Mouse (Mus musculus) ES-E14 (cell line): ENCODE data around the gene Lsm14a. TPM values are rescaled to one million over a fixed set of nuclear protein-coding genes. Genes with fewer than 3 reads are reported as not detected.

ENCODE experiments used
- DNase-seq: peaks from one replicate; pipeline ENCODE4 v3.0.0-alpha.2; 2013; ENCODE audit warnings: low read depth, low spot score
- H3K27ac ChIP-seq: 2 replicates; pipeline ENCODE4 v1.5.1; 2012; ENCODE audit warnings: low read depth, mild to moderate bottlenecking, low read length, moderate library complexity, mixed read lengths; ENCODE audit not compliant: poor library complexity, insufficient read depth, severe bottlenecking
- H3K36me3 ChIP-seq: 2 replicates; pipeline ENCODE4 v1.6.1; 2012; ENCODE audit warnings: mild to moderate bottlenecking, low read length, moderate library complexity, mixed read lengths; ENCODE audit not compliant: control insufficient read depth, poor library complexity, insufficient read depth, severe bottlenecking
- H3K4me1 ChIP-seq, 2 experiments: fragments of 150-350 bp in 1 of 2; sonication (generic) in 1 of 2; 2 replicates each; pipeline ENCODE4 v1.6.1; 2012; ENCODE audit warnings: low read length in 2 of 2, mild to moderate bottlenecking in 1 of 2, mixed read lengths in 1 of 2; ENCODE audit not compliant: control insufficient read depth in 2 of 2, insufficient read depth in 2 of 2, poor library complexity in 1 of 2
- H3K4me3 ChIP-seq, 2 experiments: fragments of 150-350 bp in 1 of 2; sonication (generic) in 1 of 2; 2 replicates each; pipeline ENCODE4 v1.5.1; 2012; ENCODE audit warnings: low read length in 2 of 2, low read depth in 1 of 2, mild to moderate bottlenecking in 1 of 2, mixed read lengths in 1 of 2; ENCODE audit not compliant: insufficient read depth in 1 of 2, poor library complexity in 1 of 2, severe bottlenecking in 1 of 2
- H3K9ac ChIP-seq: 2 replicates; pipeline ENCODE4 v1.6.1; 2012; ENCODE audit warnings: low read depth, mild to moderate bottlenecking, low read length, mixed read lengths; ENCODE audit not compliant: poor library complexity, insufficient read depth, severe bottlenecking
- H3K9me3 ChIP-seq: fragments of 150-350 bp; sonication (generic); 2 replicates; pipeline ENCODE4 v1.6.1; 2012; ENCODE audit warnings: low read depth, mild to moderate bottlenecking, low read length; ENCODE audit not compliant: control insufficient read depth, insufficient read depth
- CHD2 ChIP-seq: IDR thresholded peaks from 2 replicates; pipeline ENCODE4 v1.6.1; 2014; ENCODE audit warnings: mild to moderate bottlenecking, low read depth, low read length, inconsistent platforms
- HCFC1 ChIP-seq: IDR thresholded peaks from 2 replicates; pipeline ENCODE4 v1.6.1; 2012; ENCODE audit warnings: low read length, inconsistent platforms, borderline replicate concordance; ENCODE audit not compliant: insufficient read depth
- MAFK ChIP-seq: IDR thresholded peaks from 2 replicates; pipeline ENCODE4 v1.6.1; 2014; ENCODE audit warnings: mild to moderate bottlenecking, low read depth, low read length, inconsistent platforms; ENCODE audit not compliant: insufficient read depth
- ZC3H11A ChIP-seq: IDR thresholded peaks from 2 replicates; pipeline ENCODE4 v1.6.1; 2012; ENCODE audit warnings: low read depth, mild to moderate bottlenecking, inconsistent platforms, low read length, borderline replicate concordance
- ZNF384 ChIP-seq: IDR thresholded peaks from 2 replicates; pipeline ENCODE4 v1.6.1; 2012; ENCODE audit warnings: low read depth, low read length, inconsistent platforms
- in situ Hi-C, 2 experiments: fragments of 600-800 bp; cut with MboI; formaldehyde crosslinking; loops; one replicate each; pipeline ENCODE4 v1.15.1; 2025; ENCODE audit warnings: low sequenced_read_pairs in 2 of 2, inconsistent platforms in 1 of 2; ENCODE audit not compliant: unreplicated experiment in 2 of 2
- total RNA-seq: library from RNA; depleted of rRNA; stranded (reverse); fragments of 300-350 nt; gene quantifications from 2 replicates; pipeline ENCODE4 v1.2.3, GENCODE M21; 2012

Gene Lsm14a
- total RNA-seq, 1 experiment = 72.7 TPM

DNA sequence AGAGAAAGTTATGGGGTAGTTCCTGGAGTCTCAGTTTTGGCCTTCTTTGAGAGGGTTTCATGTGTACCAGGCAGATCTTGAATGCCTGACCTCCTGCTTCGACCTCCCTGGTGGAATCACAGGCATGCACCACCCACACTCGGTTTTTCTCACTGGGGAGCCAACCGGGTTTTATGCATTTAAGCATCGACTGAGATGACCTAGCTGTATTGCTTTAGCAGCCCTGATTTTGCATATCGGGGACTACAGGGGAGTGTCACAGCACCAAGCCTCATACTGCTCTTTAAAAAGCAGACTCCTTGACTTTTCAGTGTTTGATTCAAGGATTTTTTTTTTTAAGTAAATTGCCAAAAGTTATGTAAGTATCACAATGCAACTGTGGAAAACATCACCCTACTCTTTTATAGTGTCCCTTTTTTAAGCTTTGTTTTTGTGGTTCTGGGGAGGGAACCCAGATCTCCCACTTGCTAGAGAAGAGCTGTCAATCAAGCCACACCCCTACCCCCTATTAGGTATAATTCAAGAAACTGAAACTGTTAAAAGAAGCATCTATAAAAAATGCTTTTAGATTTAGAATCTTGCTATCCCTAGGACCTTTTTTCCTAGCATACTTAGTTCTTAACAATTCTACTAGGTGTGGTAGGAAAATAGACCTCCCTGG, 5.2 kb downstream of the Lsm14a start:
- Histone ChIP-seq H3K4me1 (peaks cover 0 to 5% of the 10 kb centered on the region in 2 experiments; a peak in 1 of 4 replicates), H3K36me3 (peaks cover 2% of the 10 kb centered on the region; the same call in 1 of the 2 replicates), H3K4me3 (peak overlapping the region; percentile 82 to 89), H3K9ac (peak overlapping the region; percentile 42; the same call in 1 of the 2 replicates), H3K27ac (no peak overlapping the region), H3K9me3 (no peaks in the 10 kb centered on the region)
- in situ Hi-C loops = no loop called here
- no peak for DNase-seq
- TF ChIP-seq CHD2 (no peak), HCFC1 (no peak), ZC3H11A (no peak), MAFK (no peak), ZNF384 (no peak)

DNA sequence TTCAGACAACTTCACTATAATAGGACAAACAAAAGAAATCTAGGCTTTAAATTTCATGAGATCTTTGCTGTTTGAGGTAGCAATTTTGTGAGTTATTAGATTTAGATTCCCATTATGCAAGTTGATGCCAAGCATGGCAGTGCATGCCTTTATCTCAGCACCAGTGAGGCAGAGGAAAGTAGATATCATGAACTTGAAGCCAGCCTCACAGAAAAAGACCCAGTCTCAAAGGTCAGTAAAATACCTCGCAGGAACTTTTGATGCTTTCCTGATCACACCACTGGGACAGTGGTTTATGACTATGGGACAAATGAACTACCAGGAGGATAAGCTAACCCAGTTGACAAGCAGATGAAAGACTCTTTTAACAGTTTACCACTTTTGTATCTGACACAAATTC, 10.3 kb downstream of the Lsm14a start:
- peaks cover 0 to 4% of the 10 kb centered on the region in 2 experiments; a peak in 1 of 4 replicates for H3K4me1 ChIP-seq
- TF ChIP-seq HCFC1 (no peak), ZC3H11A (no peak), MAFK (no peak), CHD2 (no peak), ZNF384 (no peak)
- no peak overlapping the region for H3K4me3 ChIP-seq
- H3K9ac ChIP-seq = no peak overlapping the region
- H3K27ac ChIP-seq = no peak overlapping the region
- no peak for DNase-seq
- no peaks in the 10 kb centered on the region for H3K9me3 ChIP-seq
- H3K36me3 ChIP-seq = peaks cover 2% of the 10 kb centered on the region; the same call in 1 of the 2 replicates
- in situ Hi-C loops = no loop called here

- DNase-seq = no peak
- Histone ChIP-seq H3K27ac (no peak overlapping the region), H3K4me3 (no peak overlapping the region), H3K9ac (no peak overlapping the region), H3K36me3 (no peaks in the 10 kb centered on the region), H3K9me3 (no peaks in the 10 kb centered on the region), H3K4me1 (peaks cover 0 to 4% of the 10 kb centered on the region in 2 experiments; a peak in 1 of 4 replicates)
- in situ Hi-C loops = no loop called here
- no peak for TF ChIP-seq CHD2
- TF ChIP-seq ZC3H11A = no peak
- no peak for TF ChIP-seq HCFC1
- TF ChIP-seq ZNF384 = no peak
- no peak for TF ChIP-seq MAFK
These were observed 11.4 kb downstream of the Lsm14a start for GRCm38 (mm10) chr7:34381733-34382132.

GRCm38 (mm10) chr7:34380311-34380710, 12.8 kb downstream of the Lsm14a start:
- H3K36me3 ChIP-seq = no peaks in the 10 kb centered on the region
- no peak overlapping the region for H3K9ac ChIP-seq
- no peak overlapping the region for H3K27ac ChIP-seq
- TF ChIP-seq MAFK (no peak), HCFC1 (no peak), ZNF384 (no peak), ZC3H11A (no peak), CHD2 (no peak)
- H3K9me3 ChIP-seq = no peaks in the 10 kb centered on the region
- H3K4me3 ChIP-seq = no peak overlapping the region
- no peak for DNase-seq
- peaks cover 0 to 4% of the 10 kb centered on the region in 2 experiments; a peak in 1 of 4 replicates for H3K4me1 ChIP-seq
- in situ Hi-C loops = no loop called here
